Mouse (Mus musculus) midbrain, embryonic 14.5 days (tissue): ENCODE data around the gene Cpsf6. TPM values are rescaled to one million over a fixed set of nuclear protein-coding genes. Genes with fewer than 3 reads are reported as not detected.

Source experiments
- ATAC-seq: fragments of 200-750 bp; cut with Nextera tagmentation; 2 replicates; pipeline ENCODE4 v1.8.0; 2017; ENCODE audit warnings: moderate number of reproducible peaks, moderate library complexity; ENCODE audit not compliant: low FRiP score, low TSS enrichment
- DNase-seq: peaks from one replicate; pipeline ENCODE4 v3.0.0-alpha.2; 2015
- H3K27ac ChIP-seq: fragments of 300-500 bp; sonication (generic); replicated peaks from 2 replicates; pipeline ENCODE4 v1.5.1; 2014; ENCODE audit warnings: mild to moderate bottlenecking, low read depth, low read length, moderate library complexity
- H3K27me3 ChIP-seq: fragments of 300-500 bp; sonication (generic); 2 replicates; pipeline ENCODE4 v1.6.1; 2014; ENCODE audit warnings: low read length, control low read depth, mixed read lengths; ENCODE audit not compliant: control insufficient read depth, insufficient read depth
- H3K36me3 ChIP-seq: fragments of 300-500 bp; sonication (generic); 2 replicates; pipeline ENCODE4 v1.6.1; 2014; ENCODE audit warnings: low read length, control low read depth; ENCODE audit not compliant: control insufficient read depth, insufficient read depth
- H3K4me1 ChIP-seq: fragments of 300-500 bp; sonication (generic); 2 replicates; pipeline ENCODE4 v1.6.1; 2014; ENCODE audit warnings: mild to moderate bottlenecking, antibody characterized with exemption, low read length, control low read depth; ENCODE audit not compliant: control insufficient read depth, insufficient read depth
- H3K4me2 ChIP-seq: fragments of 300-500 bp; sonication (generic); 2 replicates; pipeline ENCODE4 v1.6.1; 2014; ENCODE audit warnings: mild to moderate bottlenecking, low read length, moderate library complexity
- H3K4me3 ChIP-seq: fragments of 300-500 bp; sonication (generic); replicated peaks from 2 replicates; pipeline ENCODE4 v1.5.1; 2014; ENCODE audit warnings: low read depth, low read length
- H3K9ac ChIP-seq: fragments of 300-500 bp; sonication (generic); replicated peaks from 2 replicates; pipeline ENCODE4 v1.6.1; 2014; ENCODE audit warnings: mild to moderate bottlenecking, low read length, moderate library complexity
- H3K9me3 ChIP-seq: fragments of 300-500 bp; sonication (generic); 2 replicates; pipeline ENCODE4 v1.6.1; 2016; ENCODE audit warnings: low read length, control low read depth, mixed read lengths; ENCODE audit not compliant: control insufficient read depth
- WGBS: fragments of 180-500 bp; shearing (Covaris S2); extraction: QIAGEN DNeasy Blood & Tissue Kit; methylation state at CpG from one replicate; pipeline ENCODE4 v1.1.7; 2014; 5-methylcytosine and 5-hydroxymethylcytosine counted together
- polyA plus RNA-seq: library from polyadenylated mRNA; unstranded; fragments of >200 nt; fragmentation: Nextera tagmentation; extraction: Ambion mirVana; gene quantifications from 2 replicates; pipeline ENCODE4 v1.2.1, GENCODE M21; 2014

Cpsf6 gene
- polyA plus RNA-seq, 1 experiment from 2014 or later, result 213 TPM

DNA sequence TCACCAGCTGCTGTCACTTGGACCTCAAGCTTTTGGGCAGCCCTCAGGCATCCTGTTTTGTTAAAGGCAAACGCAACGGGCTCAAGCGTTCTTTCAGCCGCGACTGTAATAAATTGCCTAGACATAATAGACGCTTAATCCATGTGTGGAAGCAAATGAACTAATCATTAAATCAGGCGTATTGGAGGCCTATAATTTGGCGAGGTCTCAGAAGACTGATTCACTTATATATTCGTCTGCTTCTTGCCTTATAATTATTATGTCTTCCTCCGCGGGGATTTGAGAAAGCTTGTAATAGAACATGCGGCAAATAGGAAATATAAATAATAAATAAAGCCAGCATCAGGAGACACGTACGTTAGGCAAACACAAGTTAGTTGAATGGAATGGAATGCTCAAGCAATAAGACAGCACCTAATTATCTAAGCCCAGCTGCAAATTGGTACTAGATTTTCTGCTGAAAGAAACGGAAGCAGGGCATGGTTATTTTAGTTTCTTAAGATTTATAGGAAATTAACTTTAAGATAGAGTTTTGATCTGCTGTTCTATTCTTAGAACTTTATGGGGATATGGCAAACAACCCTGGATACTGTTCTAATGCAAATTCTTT is 23.6 kb upstream of the Cpsf6 start:
- DNase-seq (peak; percentile 55), ATAC-seq (no peak)
- 31% methylated on average over 15 of the region's 15 CpGs for WGBS
- Histone ChIP-seq H3K4me1 (no peaks in the 10 kb centered on the region), H3K27me3 (no peaks in the 10 kb centered on the region), H3K9ac (no peak overlapping the region), H3K4me3 (no peak overlapping the region), H3K36me3 (no peaks in the 10 kb centered on the region), H3K27ac (no peak overlapping the region), H3K4me2 (no peak overlapping the region), H3K9me3 (no peaks in the 10 kb centered on the region)

DNA sequence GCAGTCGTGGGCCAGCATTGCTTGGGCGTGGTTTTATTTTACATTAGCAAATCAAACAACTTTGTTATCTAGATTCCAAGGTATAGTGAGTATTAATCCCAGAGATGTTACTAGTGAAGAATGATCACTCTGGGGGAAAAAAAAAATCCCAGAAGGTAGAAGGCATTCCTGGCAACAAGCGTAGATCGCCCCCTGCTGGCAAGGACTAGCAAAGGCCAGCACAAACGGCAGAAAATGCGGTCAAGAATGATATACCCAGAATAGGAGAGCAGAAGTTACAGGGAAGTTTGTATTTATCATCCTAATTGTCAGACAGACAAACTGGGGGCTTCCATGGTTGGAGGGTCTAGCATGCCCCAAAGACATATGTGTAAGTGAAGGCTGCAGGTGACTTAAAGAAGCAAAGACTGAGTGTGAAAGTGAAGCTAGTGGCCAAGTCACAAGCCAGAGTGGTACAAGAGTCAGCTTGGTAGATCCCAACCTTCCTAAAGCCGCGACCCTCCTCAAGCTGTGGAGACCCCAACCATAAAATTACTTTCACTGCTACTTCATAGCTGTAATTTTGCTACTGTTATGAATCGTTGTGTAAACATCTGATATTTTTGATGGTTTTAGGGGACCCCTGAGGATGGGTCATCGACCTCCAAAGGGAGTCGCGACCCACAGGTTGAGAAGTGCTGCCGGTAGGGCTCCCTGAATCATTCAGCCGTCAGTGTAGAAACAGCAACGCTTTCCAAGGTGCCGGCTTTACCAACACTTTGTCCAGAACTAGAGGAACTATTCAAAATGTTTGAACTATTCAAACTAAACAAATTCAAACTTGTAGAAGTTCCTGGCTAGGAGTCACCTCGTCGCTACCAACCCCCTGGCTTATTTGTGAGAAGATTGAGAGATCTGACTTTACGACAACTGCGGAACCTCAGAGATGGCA is 22.9 kb upstream of the Cpsf6 start:
- Histone ChIP-seq H3K4me2 (no peak overlapping the region), H3K9ac (no peak overlapping the region), H3K4me1 (no peaks in the 10 kb centered on the region), H3K9me3 (no peaks in the 10 kb centered on the region), H3K4me3 (no peak overlapping the region), H3K27ac (no peak overlapping the region), H3K36me3 (no peaks in the 10 kb centered on the region), H3K27me3 (no peaks in the 10 kb centered on the region)
- ATAC-seq (no peak), DNase-seq (peak; percentile 67)
- 72% methylated on average over 20 of the region's 20 CpGs for WGBS

DNA sequence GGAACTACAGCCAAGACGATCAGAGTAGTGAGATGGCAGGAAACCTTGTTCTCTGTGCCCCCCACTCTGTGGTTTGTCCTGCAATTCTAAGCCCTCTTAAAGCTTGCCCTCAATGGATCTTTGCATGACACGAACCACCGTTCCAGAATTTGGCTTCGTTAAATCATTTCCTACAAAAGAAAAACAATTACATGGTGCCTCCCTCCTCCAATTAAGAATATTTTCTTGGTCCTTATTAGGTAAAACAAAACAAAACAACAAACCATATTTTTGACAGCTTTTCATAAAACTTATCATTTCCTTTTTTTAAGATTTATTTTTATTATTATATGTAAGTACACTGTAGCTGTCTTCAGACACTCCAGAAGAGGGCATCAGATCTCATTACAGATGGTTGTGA is 21.5 kb upstream of the Cpsf6 start:
- Histone ChIP-seq H3K27me3 (no peaks in the 10 kb centered on the region), H3K4me2 (no peak overlapping the region), H3K9ac (no peak overlapping the region), H3K4me1 (no peaks in the 10 kb centered on the region), H3K27ac (no peak overlapping the region), H3K36me3 (no peaks in the 10 kb centered on the region), H3K9me3 (no peaks in the 10 kb centered on the region), H3K4me3 (no peak overlapping the region)
- DNase-seq, result no peak
- no peak for ATAC-seq
- WGBS, result 91% methylated on average over 4 of the region's 4 CpGs

DNA sequence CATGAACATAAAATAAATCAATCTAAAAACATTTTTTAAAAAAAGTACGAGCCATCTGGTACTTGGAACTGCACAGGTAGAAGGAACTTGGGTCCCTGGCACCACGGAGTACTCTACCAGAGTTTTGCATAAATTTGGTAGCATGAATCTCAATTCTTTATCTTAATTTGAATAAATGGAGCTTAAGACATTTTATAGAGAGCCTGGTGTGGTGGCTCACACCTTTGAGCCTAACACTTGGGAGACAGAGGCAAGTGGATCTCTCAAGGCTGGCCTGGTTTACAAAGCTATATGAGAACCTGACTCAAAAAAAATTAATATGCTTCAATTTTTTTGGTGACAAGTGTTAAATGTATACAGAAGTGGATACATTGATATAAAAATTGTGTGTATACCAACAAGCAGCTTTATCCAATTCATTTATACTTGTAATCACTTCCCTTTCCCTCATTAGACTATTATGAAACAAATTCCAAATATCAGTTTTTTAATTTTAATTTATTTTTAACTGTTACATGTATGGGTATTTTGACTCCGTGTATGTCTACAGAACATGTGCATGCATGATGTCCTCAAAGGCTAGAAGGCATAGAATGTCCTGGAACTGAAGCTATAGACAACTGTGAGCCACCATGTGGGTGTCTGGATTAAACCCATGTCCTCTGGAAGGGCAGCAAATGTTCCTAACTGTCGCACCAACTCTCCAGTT is 20.6 kb upstream of the Cpsf6 start:
- ATAC-seq (no peak), DNase-seq (no peak)
- no peaks in the 10 kb centered on the region for H3K9me3 ChIP-seq
- H3K4me3 ChIP-seq, result no peak overlapping the region
- WGBS, result 84% methylated on average over 4 of the region's 4 CpGs
- H3K4me1 ChIP-seq, result no peaks in the 10 kb centered on the region
- H3K4me2 ChIP-seq, result no peak overlapping the region
- H3K9ac ChIP-seq, result no peak overlapping the region
- H3K27me3 ChIP-seq, result no peaks in the 10 kb centered on the region
- no peaks in the 10 kb centered on the region for H3K36me3 ChIP-seq
- H3K27ac ChIP-seq, result no peak overlapping the region

DNA sequence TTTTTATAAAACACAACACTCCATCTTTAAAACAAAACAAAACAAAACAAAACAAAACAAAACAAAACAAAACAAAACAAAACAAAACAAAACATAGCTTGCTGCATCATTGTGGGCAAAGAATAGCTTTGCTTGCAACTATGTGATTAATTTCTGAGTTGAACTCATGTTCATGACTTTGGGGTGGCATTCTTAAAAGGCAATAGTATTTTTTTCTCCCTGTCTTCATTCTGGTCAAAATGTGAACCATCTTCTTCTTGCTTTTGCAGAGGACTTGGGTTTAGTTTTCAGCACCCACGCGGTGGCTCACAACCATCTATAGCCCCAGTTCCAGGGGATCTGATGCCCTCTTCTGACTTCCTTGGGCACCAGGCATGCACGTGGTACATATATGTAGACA is 20.0 kb upstream of the Cpsf6 start:
- no peaks in the 10 kb centered on the region for H3K4me1 ChIP-seq
- no peak overlapping the region for H3K27ac ChIP-seq
- ATAC-seq (no peak), DNase-seq (no peak)
- H3K4me3 ChIP-seq, result no peak overlapping the region
- no peaks in the 10 kb centered on the region for H3K9me3 ChIP-seq
- H3K36me3 ChIP-seq, result no peaks in the 10 kb centered on the region
- H3K4me2 ChIP-seq, result no peak overlapping the region
- WGBS, result 90% methylated on average over 3 of the region's 3 CpGs
- no peak overlapping the region for H3K9ac ChIP-seq
- H3K27me3 ChIP-seq, result no peaks in the 10 kb centered on the region

DNA sequence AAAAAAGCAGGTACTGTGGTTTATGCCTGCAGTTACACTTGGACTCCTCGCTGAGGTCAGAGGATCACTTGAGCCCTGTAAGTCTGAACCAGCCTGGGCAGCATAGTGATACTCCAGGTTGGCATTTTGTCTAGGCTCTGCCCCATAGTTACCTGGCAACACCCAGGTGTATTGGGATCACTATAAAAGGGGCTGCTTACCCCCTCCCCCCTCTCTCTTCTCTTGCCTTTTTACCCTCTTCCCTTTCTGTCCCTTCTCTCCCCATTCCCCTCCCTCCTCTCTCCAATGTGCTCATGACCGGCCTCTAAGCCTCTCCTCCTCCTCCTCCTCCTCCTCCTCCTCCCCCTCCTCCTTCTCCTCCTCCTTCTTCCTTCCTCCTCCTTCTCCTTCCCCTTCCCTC is 19.4 kb upstream of the Cpsf6 start:
- H3K4me1 ChIP-seq, result no peaks in the 10 kb centered on the region
- H3K4me2 ChIP-seq, result no peak overlapping the region
- no peak overlapping the region for H3K27ac ChIP-seq
- 54% methylated on average over 2 of the region's 2 CpGs for WGBS
- H3K9ac ChIP-seq, result no peak overlapping the region
- no peak overlapping the region for H3K4me3 ChIP-seq
- DNase-seq, result no peak
- ATAC-seq, result no peak
- no peaks in the 10 kb centered on the region for H3K27me3 ChIP-seq
- no peaks in the 10 kb centered on the region for H3K36me3 ChIP-seq
- H3K9me3 ChIP-seq, result no peaks in the 10 kb centered on the region

DNA sequence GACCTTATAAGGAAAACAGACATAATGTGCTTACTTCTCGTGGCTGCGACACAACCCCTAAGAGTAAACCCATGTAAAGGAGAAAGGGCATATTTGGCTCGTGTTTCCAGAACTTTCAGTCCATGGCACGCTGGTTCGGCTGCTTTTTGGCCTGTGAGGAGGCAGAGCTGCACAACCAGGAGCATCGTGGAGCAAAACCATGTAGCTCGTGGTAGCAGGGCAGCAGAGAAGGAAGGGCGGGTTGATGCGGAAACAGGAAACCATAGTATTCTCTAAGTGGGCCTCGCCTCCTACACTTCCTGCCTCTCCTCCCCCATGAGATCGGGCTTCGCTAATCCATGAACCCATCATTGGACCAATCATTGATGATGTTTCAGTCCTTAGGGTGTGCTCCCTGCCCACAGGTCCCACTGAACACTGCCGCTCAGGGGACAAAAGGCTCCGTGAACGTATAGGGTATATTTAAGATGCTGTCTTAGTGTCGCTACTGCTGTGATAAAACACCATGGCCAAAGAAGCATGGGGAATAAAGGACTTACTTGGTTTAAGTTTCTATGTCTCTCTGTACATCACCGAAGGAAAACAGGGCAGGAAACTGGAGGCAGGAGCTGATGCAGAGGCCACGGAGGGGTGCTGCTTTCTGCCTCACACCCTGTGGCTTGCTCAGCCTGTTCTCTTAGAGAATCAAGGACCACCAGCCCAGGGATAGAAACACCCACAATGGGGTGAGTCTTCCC is 18.4 kb upstream of the Cpsf6 start:
- H3K36me3 ChIP-seq, result no peaks in the 10 kb centered on the region
- 0 out of 2 replicates have a peak, but pooled peaks cover 3% of the 10 kb centered on the region for H3K4me1 ChIP-seq
- H3K27me3 ChIP-seq, result no peaks in the 10 kb centered on the region
- no peak overlapping the region for H3K9ac ChIP-seq
- H3K27ac ChIP-seq, result no peak overlapping the region
- H3K9me3 ChIP-seq, result no peaks in the 10 kb centered on the region
- H3K4me2 ChIP-seq, result no peak overlapping the region
- H3K4me3 ChIP-seq, result no peak overlapping the region
- ATAC-seq (no peak), DNase-seq (no peak)
- WGBS, result 85% methylated on average over 18 of the region's 18 CpGs

DNA sequence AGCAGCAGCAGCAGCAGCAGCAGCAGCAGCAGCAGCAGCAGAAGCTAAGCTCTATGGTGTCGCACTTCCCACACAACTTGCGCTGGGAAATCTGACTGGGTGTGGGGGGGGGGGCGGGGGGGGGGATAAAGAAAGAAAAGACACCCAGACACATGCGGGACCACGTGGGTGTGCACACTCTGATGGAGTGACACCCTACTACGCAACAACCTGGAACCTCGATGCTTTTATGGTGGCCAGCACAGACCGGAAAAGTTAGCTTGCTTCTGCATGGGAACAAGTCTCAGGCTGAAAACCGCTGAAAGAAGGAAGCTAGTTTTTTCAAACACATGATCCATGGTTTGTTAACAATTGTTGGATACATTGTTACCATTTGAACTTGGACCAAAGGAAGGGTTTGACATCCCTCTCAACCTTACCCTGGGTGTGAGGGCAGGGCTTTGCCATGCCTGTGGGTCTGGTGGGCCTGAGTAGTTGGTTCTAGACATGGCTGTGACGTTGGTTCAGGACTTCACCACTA is 17.4 kb upstream of the Cpsf6 start:
- 80% methylated on average over 8 of the region's 10 CpGs for WGBS
- no peak overlapping the region for H3K27ac ChIP-seq
- DNase-seq (no peak), ATAC-seq (no peak)
- H3K4me1 ChIP-seq, result 0 out of 2 replicates have a peak, but pooled peaks cover 3% of the 10 kb centered on the region
- H3K9ac ChIP-seq, result no peak overlapping the region
- H3K4me2 ChIP-seq, result no peak overlapping the region
- no peaks in the 10 kb centered on the region for H3K9me3 ChIP-seq
- no peak overlapping the region for H3K4me3 ChIP-seq
- no peaks in the 10 kb centered on the region for H3K27me3 ChIP-seq
- no peaks in the 10 kb centered on the region for H3K36me3 ChIP-seq
